Mouse (Mus musculus) gastrocnemius, adult 8-10 months (tissue): ENCODE measurements at regions not wholly inside any gene's neighbourhood (a gene's known extent, or its start where the extent isn't known, plus 50 kb on each side); places are given as distances from the start of the nearest gene placed in this dataset.
A peak's percentile ranks its signal among the peaks of the same experiment; 100 is the strongest.

Source experiments
- DNase-seq, 2 experiments: peaks; one replicate each; pipeline ENCODE4 v3.0.0; 2022; ENCODE audit warnings: low spot score in 2 of 2

GRCm38 (mm10) chr2:46491081-46491480, 1373.9 kb upstream of the Zeb2 start:
- DNase-seq = no peak

- no peak for DNase-seq
These were observed 1351.9 kb upstream of the Zeb2 start for GRCm38 (mm10) chr2:46468936-46469629.

GRCm38 (mm10) chr2:46465389-46465788, 1348.2 kb upstream of the Zeb2 start:
- DNase-seq = no peak

GRCm38 (mm10) chr2:46464913-46465312, 1347.7 kb upstream of the Zeb2 start:
- no peak for DNase-seq

- DNase-seq = no peak
These were observed 1345.5 kb upstream of the Zeb2 start for GRCm38 (mm10) chr2:46462670-46463069.

DNA sequence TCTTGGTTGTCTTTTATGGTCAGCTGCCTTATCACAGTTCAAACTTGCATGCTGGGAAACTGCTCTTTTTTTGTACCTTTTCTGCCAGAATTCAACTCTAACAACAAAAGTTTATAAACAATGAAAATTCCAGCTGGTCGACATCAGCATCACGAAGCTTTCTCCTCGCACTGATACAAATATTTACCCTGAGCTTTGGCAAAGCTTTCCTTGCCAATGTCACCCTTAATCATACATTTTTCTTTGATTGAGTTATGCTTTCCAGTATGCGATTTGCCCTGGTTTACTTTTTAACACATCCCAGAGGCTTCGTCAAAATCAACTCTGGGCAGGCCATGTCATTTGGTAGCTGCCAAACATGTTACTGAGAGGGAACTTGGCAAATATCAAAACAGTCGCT, 1333.5 kb upstream of the Zeb2 start:
- DNase-seq = no peak

- no peak for DNase-seq
These were observed 1328.1 kb upstream of the Zeb2 start for GRCm38 (mm10) chr2:46445306-46445705.

DNA sequence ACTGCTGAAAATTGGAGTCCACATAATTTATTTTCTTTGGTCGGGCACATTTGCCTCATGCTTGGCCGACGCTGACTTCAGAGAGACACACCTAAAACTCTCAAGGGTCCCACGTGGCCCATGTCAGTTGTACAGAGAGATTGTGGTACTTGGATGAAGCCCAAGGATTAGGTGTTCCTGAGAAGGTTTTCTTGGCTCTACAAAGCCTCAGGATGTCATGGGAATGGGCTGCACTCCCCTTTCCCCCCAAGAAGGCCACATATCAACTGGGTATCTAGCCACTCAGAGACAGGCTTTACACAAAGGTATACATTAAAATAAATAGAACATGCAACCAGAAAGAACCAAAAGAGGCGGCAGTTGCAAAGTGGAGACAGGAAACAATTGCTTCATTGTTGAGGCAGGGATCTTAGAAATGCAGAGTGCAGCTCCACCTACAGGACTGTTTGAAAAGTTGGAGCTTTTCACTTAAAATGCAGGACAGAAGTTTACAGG, 1326.5 kb upstream of the Zeb2 start:
- DNase-seq = peak in 1 of 2 experiments; percentile 32

DNA sequence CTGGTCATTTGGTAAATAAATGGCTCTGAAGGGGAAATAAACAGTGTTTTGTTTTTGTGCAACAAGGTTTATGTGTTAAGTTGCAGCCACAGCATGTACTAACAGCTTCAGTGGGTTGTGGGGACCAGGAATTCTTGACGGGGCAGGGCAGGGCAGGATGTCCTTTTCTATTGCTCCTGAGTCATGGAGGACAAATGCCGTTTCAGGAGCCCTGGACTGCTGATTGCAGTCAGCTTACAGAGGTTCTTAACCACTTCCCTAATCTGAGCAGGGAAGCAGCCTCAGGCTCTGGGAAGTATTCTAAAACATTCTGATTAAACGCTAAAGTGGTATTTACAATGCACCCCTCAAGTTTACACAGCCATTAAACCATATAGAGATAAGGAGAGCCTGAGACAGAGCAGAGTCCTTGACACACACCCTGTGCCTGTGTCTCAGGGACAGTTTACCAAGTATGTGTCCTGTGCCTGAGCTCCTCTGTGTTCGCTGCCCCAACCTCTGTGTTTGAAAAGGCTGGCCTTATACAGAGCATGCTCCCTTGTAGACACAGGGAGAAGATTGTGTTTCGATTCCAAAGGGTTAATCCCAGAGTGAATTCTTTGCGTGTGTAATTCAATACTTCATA, 1326.0 kb upstream of the Zeb2 start:
- DNase-seq = no peak

DNA sequence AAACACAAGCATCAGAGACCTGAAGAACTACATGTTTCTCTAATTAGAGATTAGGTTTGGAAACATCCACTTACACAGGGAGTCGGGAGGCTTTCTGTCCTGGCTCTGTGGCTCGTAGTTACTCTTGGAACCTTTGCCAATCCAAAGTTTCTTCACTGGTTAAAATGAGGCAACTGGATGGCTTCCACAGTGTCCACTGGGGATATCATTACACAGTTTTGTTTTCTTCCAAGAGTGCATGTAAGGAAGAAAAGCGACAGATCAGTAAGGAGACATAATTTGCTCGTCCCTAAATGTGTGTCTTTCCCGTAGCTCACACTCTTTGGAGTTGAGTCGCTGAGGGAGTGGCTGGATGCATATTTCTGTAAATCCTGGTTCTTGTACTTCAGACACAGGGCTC, 1325.4 kb upstream of the Zeb2 start:
- DNase-seq = peak; percentile 56 to 58

DNA sequence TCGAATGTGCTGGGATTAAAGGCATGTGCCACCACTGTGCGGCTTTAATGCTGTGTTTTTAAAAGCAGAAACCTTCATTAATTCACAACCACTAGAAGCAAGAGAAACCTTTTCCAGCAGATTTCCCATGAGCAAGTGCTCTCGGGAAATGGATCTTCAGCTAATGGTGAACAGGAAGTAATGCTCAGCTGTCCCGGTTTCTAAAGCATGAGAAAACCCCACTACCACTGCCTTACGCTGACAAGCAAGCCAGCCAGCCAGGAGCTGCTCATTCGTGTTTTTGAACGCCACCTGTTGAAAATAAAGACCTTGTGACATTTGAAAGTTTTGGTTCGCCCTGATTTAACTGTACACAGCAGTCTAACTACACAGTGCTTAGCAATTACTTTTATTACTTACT, 1324.7 kb upstream of the Zeb2 start:
- DNase-seq = no peak

DNA sequence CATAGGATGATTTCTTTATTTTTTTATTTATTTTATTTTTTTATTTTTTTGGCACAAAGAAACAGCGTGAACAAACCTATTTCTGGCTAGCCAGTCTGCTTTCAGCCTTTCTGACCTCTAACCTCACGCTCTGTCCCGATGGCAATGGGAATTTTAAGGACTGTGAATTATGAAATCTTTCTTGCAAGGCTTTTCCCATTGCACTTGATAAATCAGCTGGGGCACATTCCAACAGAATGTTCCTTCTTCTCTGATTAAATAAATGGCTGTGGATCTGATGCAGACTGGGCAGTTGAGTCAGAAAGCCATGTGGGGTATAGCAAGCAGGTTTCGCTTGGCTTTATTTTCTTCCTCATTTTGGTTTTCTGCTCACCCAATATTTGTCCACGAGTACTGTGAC, 1324.2 kb upstream of the Zeb2 start:
- DNase-seq = no peak

- DNase-seq = no peak
These were observed 1322.8 kb upstream of the Zeb2 start for GRCm38 (mm10) chr2:46440038-46440437.

DNA sequence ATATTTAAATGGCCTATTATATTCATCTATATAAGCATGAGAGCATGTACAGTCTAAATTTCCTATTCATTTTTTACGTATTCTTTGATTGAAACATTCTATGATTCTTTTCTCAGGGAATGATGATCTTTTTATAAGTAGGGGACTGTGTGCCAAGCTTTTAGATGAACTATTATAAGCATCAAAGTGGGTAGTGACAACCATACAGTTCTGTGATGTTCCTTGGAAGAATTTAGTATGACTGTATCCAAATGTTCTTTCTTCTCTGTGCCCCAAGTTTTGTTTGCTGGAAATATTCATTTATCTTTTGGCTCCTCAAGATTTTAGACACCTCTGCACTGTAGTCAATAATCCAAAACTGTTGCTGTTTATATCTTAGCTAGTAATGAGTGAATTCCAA, 1301.1 kb upstream of the Zeb2 start:
- no peak for DNase-seq

DNA sequence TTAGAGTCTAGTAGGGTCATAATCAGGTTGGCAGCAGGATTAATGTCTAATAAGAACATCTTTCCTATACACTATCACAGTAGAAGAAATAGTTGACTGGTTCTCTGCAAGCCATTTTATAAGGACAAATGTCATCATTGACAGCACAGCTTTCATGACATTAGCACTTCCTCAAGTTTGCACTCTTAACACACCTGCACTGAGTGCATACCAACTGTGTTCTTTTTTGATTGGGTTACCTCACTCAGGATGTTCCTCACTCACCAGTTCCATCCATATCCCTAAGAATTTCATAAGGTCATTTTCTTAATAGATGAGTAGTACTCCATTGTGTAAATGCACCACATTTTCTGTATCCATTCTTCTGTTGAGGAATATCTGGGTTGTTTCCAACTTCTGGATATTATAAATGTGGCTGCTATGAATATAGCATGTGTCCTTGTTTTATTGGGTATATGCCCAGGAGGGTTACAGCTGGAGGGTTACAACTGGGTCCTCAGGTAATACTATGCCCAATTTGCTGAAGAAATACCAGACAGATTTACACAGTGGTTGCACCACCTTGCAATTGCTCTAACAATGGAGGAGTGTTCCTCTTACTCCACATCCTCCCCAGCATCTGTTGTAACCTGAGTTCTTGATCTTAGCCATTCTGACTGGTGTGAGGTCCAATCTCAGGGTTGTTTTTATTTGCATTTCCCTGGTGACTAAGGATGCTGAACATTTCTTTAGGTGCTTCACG, 1285.3 kb upstream of the Zeb2 start:
- DNase-seq = no peak

DNA sequence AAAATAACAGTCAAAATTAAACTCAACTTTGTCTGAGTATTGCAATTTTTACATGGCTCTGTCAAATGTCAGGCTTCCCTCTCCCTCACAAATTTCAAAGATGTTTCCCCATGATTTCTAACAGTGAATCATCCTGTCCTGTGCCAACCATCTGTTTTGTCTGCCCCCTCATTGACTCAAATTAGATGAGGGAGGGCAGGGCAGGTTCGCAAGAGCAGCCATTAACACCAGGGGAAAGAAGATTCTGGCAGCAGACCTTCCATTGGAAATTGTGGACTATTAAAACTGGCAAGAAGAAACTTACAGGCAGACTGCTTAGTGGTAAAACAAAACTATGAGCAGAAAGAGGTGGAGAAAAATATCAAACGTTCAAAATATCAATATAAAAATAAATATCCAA, 1277.0 kb upstream of the Zeb2 start:
- no peak for DNase-seq

GRCm38 (mm10) chr2:46372847-46373461, 1255.8 kb upstream of the Zeb2 start:
- no peak for DNase-seq

DNA sequence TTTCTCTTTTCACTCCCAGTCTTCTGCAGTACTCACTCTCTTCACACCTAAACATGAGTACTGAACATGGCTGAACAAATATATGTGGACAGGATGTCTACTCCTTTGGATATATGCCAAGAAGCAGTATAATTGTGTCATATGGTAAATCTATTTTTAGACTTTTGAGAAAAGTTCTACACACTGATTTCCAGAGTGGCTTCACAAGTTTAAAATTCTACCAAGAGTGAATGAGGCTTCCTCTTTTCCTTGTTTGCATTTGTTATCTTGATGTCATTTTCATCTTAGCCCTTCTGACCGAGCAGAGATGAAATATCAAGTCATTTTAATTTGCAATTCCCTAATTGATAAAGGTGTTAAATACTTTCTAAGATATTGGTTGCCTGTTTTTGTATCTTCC, 1254.6 kb upstream of the Zeb2 start:
- no peak for DNase-seq

DNA sequence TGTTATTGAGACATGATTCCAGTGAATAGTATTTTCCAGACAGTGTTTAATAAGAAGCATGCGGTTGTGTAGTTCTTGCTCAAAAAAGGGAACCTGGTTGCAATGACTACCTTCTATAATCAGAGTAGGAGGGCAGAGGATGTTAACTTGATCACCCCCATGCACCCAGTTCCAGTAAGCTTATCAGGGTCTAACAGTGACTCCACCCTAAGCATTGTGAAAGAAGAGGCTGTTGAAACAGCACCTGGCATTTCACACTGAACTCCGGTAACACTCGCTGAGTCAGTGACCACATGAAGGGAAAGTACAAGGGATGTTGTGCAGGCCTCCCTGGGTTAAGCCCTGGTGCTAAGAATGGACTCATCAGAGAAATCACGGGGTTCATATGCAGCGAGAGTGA, 1253.8 kb upstream of the Zeb2 start:
- no peak for DNase-seq

- no peak for DNase-seq
These were observed 1251.7 kb upstream of the Zeb2 start for GRCm38 (mm10) chr2:46368882-46369281.

GRCm38 (mm10) chr2:46366135-46366485, 1248.9 kb upstream of the Zeb2 start:
- DNase-seq = no peak

DNA sequence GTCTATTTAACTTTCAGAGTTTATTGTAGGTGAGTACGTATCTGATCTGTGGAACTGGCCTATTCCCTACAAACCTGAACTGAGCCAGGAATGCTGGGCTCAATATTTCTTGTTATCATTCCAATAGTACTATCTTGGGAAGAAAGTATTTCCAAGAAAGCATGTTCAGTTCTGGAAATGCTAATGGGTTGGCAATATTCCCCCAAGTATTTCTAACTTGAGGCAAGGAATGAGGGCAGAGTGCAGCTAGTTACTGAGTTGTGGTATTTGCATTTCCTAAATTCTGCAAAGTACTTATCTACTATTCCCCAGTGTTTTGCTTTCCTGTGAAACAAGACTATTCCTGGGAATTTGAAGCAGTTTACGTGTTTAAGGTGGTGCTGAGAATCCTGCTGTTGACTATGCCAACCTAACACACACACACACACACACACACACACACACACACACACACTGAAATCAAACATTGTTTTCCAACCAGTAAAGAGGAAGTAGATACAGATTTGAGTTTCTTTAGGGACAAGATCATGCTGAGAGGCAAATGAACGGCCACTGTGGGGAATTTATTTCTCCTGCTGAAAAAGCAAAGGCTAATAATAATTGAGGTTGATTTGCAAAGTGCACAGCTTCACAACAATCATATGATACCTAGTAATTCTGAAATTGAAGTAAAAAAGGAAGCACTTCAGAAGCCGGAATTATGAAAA, 1248.4 kb upstream of the Zeb2 start:
- no peak for DNase-seq
